Mouse (Mus musculus) myocyte (in vitro differentiated cells): Measurements from ENCODE around the gene Wnt8b. TPM values are rescaled to one million over a fixed set of nuclear protein-coding genes. Genes with fewer than 3 reads are reported as not detected.

ENCODE experiments used
- H3K27me3 ChIP-seq: one replicate; pipeline ENCODE4 v1.6.1; 2011; ENCODE audit not compliant: control insufficient read depth, insufficient read depth, insufficient read length
- H3K36me3 ChIP-seq: one replicate; pipeline ENCODE4 v1.6.1; 2011; ENCODE audit not compliant: control insufficient read depth, insufficient read depth
- H3K4me2 ChIP-seq: one replicate; pipeline ENCODE4 v1.6.1; 2011; ENCODE audit warnings: low read depth, control low read depth
- H3K4me3 ChIP-seq: one replicate; pipeline ENCODE4 v1.5.1; 2011; ENCODE audit warnings: mild to moderate bottlenecking, control low read depth, moderate library complexity
- H3K79me2 ChIP-seq: one replicate; pipeline ENCODE4 v1.6.1; 2011; ENCODE audit not compliant: control insufficient read depth, insufficient read depth
- H3ac ChIP-seq: one replicate; pipeline ENCODE4 v1.6.1; 2011; ENCODE audit not compliant: control insufficient read depth, insufficient read length
- CEBPB ChIP-seq: IDR thresholded peaks from 2 replicates; pipeline ENCODE4 v1.6.1; 2011; ENCODE audit warnings: mild to moderate bottlenecking, moderate library complexity; ENCODE audit not compliant: poor library complexity, insufficient read depth, severe bottlenecking
- E2F4 ChIP-seq: IDR thresholded peaks from one replicate; pipeline ENCODE4 v1.6.1; 2011; ENCODE audit warnings: mild to moderate bottlenecking, control low read depth, moderate library complexity; ENCODE audit not compliant: insufficient read depth
- MAX ChIP-seq: IDR thresholded peaks from one replicate; pipeline ENCODE4 v1.6.1; 2011; ENCODE audit warnings: low read depth, mild to moderate bottlenecking, control low read depth
- MYOD1 ChIP-seq, 3 experiments: IDR thresholded peaks; one replicate each; pipeline ENCODE4 v1.6.1; 2011; ENCODE audit warnings: control low read depth in 2 of 3, low read depth in 2 of 3, mild to moderate bottlenecking in 2 of 3, moderate library complexity in 1 of 3; ENCODE audit not compliant: insufficient read length in 2 of 3, control insufficient read depth in 1 of 3
- MYOG ChIP-seq, 3 experiments: IDR thresholded peaks; one replicate each; pipeline ENCODE4 v1.6.1; 2011; ENCODE audit warnings: control low read depth in 2 of 3, low read depth in 2 of 3, mild to moderate bottlenecking in 2 of 3; ENCODE audit not compliant: insufficient read length in 2 of 3, control insufficient read depth in 1 of 3, insufficient read depth in 1 of 3
- POLR2A ChIP-seq: IDR thresholded peaks from one replicate; pipeline ENCODE4 v1.6.1; 2011; ENCODE audit warnings: low read depth, mild to moderate bottlenecking, control low read depth, moderate library complexity; ENCODE audit not compliant: insufficient read length
- POLR2AphosphoS2 ChIP-seq: IDR thresholded peaks from one replicate; pipeline ENCODE4 v1.6.1; 2011; ENCODE audit warnings: low read depth, control low read depth; ENCODE audit not compliant: insufficient read length
- REST ChIP-seq: IDR thresholded peaks from one replicate; pipeline ENCODE4 v1.6.1; 2011; ENCODE audit warnings: mild to moderate bottlenecking, control low read depth, moderate library complexity; ENCODE audit not compliant: insufficient read depth, insufficient read length
- SRF ChIP-seq: IDR thresholded peaks from one replicate; pipeline ENCODE4 v1.6.1; 2011; ENCODE audit warnings: low read depth; ENCODE audit not compliant: control insufficient read depth, insufficient read length
- TCF12 ChIP-seq: IDR thresholded peaks from one replicate; pipeline ENCODE4 v1.6.1; 2011; ENCODE audit warnings: mild to moderate bottlenecking, control low read depth; ENCODE audit not compliant: poor library complexity, insufficient read depth, severe bottlenecking
- TCF3 ChIP-seq: IDR thresholded peaks from one replicate; pipeline ENCODE4 v1.6.1; 2011; ENCODE audit warnings: low read depth, control low read depth; ENCODE audit not compliant: insufficient read length
- USF1 ChIP-seq: IDR thresholded peaks from one replicate; pipeline ENCODE4 v1.6.1; 2011; ENCODE audit warnings: low read depth, mild to moderate bottlenecking, control low read depth, moderate library complexity
- polyA plus RNA-seq: library from polyadenylated mRNA; unstranded; fragments of >200 nt; fragmentation: generic; extraction: Trizol; gene quantifications from one replicate; pipeline ENCODE4 v1.2.1, GENCODE M21; 2012; ENCODE audit warnings: missing spikeins

Gene Wnt8b
- polyA plus RNA-seq, 1 experiment = not detected

GRCm38 (mm10) chr19:44496941-44497340 is 3.7 kb downstream of the Wnt8b start:
- H3ac ChIP-seq = no peak overlapping the region
- no peak for TF ChIP-seq CEBPB
- H3K79me2 ChIP-seq = no peaks in the 10 kb centered on the region
- H3K4me2 ChIP-seq = no peak overlapping the region
- H3K36me3 ChIP-seq = no peaks in the 10 kb centered on the region
- H3K27me3 ChIP-seq = peaks cover 72% of the 10 kb centered on the region
- H3K4me3 ChIP-seq = no peak overlapping the region

GRCm38 (mm10) chr19:44498936-44499335 is 5.7 kb downstream of the Wnt8b start:
- Histone ChIP-seq H3K36me3 (no peaks in the 10 kb centered on the region), H3K79me2 (no peaks in the 10 kb centered on the region), H3K27me3 (peaks cover 63% of the 10 kb centered on the region), H3ac (no peak overlapping the region), H3K4me2 (no peak overlapping the region), H3K4me3 (no peak overlapping the region)
- no peak for TF ChIP-seq MYOG (IDR thresholded peaks at IDR 0.05; ENCODE audit: control insufficient read depth in 1 of 3, insufficient read depth in 1 of 3, insufficient read length in 2 of 3, low read depth in 2 of 3)
- no peak for TF ChIP-seq TCF12
- no peak for TF ChIP-seq POLR2AphosphoS2
- no peak for TF ChIP-seq USF1
- TF ChIP-seq E2F4 = no peak
- TF ChIP-seq MYOD1 (IDR thresholded peaks at IDR 0.05; ENCODE audit: control insufficient read depth in 1 of 3, insufficient read length in 2 of 3, low read depth in 2 of 3) = no peak
- no peak for TF ChIP-seq CEBPB
- TF ChIP-seq SRF = no peak
- no peak for TF ChIP-seq MAX
- no peak for TF ChIP-seq TCF3
- no peak for TF ChIP-seq REST
- no peak for TF ChIP-seq POLR2A

GRCm38 (mm10) chr19:44500240-44500639 is 7.0 kb downstream of the Wnt8b start:
- H3ac ChIP-seq = no peak overlapping the region
- H3K27me3 ChIP-seq = peaks cover 61% of the 10 kb centered on the region
- TF ChIP-seq MYOD1 (IDR thresholded peaks at IDR 0.05; ENCODE audit: control insufficient read depth in 1 of 3, insufficient read length in 2 of 3, low read depth in 2 of 3) = no peak
- TF ChIP-seq REST = no peak
- no peak for TF ChIP-seq MAX
- TF ChIP-seq TCF3 = no peak
- TF ChIP-seq CEBPB = no peak
- TF ChIP-seq TCF12 = no peak
- no peaks in the 10 kb centered on the region for H3K79me2 ChIP-seq
- H3K36me3 ChIP-seq = no peaks in the 10 kb centered on the region
- H3K4me2 ChIP-seq = no peak overlapping the region
- H3K4me3 ChIP-seq = no peak overlapping the region

GRCm38 (mm10) chr19:44501925-44502324 is 8.7 kb downstream of the Wnt8b start:
- Histone ChIP-seq H3K4me3 (no peak overlapping the region), H3K4me2 (no peak overlapping the region), H3ac (no peak overlapping the region), H3K79me2 (no peaks in the 10 kb centered on the region), H3K36me3 (no peaks in the 10 kb centered on the region), H3K27me3 (peaks cover 55% of the 10 kb centered on the region)
- TF ChIP-seq POLR2AphosphoS2 (no peak), E2F4 (no peak), POLR2A (no peak), MAX (no peak), CEBPB (no peak), TCF3 (no peak), USF1 (no peak), REST (no peak), MYOD1 (IDR thresholded peaks at IDR 0.05; ENCODE audit: control insufficient read depth in 1 of 3, insufficient read length in 2 of 3, low read depth in 2 of 3) (no peak), TCF12 (no peak), MYOG (IDR thresholded peaks at IDR 0.05; ENCODE audit: control insufficient read depth in 1 of 3, insufficient read depth in 1 of 3, insufficient read length in 2 of 3, low read depth in 2 of 3) (no peak), SRF (no peak)

GRCm38 (mm10) chr19:44502741-44503140 is 9.5 kb downstream of the Wnt8b start:
- Histone ChIP-seq H3K27me3 (peaks cover 48% of the 10 kb centered on the region), H3K79me2 (no peaks in the 10 kb centered on the region), H3K36me3 (no peaks in the 10 kb centered on the region), H3ac (no peak overlapping the region), H3K4me2 (no peak overlapping the region), H3K4me3 (no peak overlapping the region)
- no peak for TF ChIP-seq TCF3
- no peak for TF ChIP-seq MYOG (IDR thresholded peaks at IDR 0.05; ENCODE audit: control insufficient read depth in 1 of 3, insufficient read depth in 1 of 3, insufficient read length in 2 of 3, low read depth in 2 of 3)
- no peak for TF ChIP-seq E2F4
- TF ChIP-seq CEBPB = no peak
- TF ChIP-seq POLR2A = no peak
- no peak for TF ChIP-seq USF1
- no peak for TF ChIP-seq MAX
- TF ChIP-seq REST = no peak
- no peak for TF ChIP-seq SRF
- TF ChIP-seq MYOD1 (IDR thresholded peaks at IDR 0.05; ENCODE audit: control insufficient read depth in 1 of 3, insufficient read length in 2 of 3, low read depth in 2 of 3) = no peak
- no peak for TF ChIP-seq POLR2AphosphoS2
- no peak for TF ChIP-seq TCF12
